Mouse (Mus musculus): ENCODE results near the gene Cog8.

DNA sequence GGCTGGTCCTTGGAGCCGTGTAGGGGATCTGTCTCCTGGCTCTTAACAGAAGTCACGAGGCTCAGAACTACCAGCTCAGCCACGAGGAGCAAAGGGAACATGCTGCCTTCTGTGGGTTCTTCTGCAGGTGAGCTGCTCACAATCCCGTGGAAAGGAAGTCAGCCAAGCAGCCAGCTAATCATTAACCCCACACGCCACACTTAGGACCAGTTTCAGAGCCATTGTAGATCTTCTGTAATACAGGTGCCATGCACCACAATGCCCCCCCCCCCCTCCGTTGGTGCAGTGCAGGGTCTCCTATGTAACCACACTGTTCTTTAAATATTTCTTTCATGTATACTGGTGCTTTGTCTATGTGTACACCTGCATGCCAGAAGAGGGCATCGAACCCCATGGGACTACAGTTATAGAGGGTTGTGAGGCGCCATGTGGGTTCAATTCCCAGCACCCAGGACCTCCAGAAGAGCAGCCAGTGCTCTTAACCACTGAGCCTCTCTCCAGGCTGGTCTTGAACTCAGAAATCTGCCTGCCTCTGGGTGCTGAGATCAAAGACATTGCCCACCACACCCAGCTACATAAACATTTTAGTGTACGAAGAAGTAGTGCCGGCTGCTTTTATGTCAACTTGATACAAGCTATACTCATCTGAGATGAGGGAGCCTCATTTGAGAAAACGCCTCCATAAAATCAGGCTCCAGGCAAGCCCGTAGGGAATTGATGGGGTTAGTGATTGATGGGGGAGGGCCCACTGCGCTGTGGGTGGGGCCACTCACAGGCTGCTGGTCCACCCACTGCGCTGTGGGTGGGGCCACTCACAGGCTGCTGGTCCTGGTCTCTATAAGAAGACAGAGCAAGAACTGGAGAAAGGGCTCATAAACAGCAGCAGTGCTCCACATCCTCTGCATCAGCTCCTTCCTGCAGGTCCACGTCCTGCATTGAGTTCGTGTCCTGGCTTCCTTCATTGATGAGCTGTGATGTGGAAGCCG lies 9.3 kb upstream of the Cog8 start, which contains the start of gene Tmed6:
- no peak for TF ChIP-seq CTCF (IDR thresholded peaks at IDR 0.05; ENCODE audit: borderline replicate concordance, insufficient read depth, low read length)
- TF ChIP-seq POLR2A (IDR thresholded peaks at IDR 0.05; ENCODE audit: low read depth, low read length): no peak
